Mouse (Mus musculus) cerebellum, adult 9-10 months (tissue): ENCODE measurements around the gene Meox2.
"Not testable (repeated sequence)": the region's sequence is repeated elsewhere in the genome, so short reads cannot be mapped to it uniquely, and the experiment has no call there.

Experiments used
- DNase-seq: peaks from one replicate; pipeline ENCODE4 v3.0.0; 2022

Meox2 gene

GRCm38 (mm10) chr12:37108390-37108738 lies at the start of gene Meox2:
Meox2 (plus strand) TSS chr12:37108540.
- DNase-seq = no peak

DNA sequence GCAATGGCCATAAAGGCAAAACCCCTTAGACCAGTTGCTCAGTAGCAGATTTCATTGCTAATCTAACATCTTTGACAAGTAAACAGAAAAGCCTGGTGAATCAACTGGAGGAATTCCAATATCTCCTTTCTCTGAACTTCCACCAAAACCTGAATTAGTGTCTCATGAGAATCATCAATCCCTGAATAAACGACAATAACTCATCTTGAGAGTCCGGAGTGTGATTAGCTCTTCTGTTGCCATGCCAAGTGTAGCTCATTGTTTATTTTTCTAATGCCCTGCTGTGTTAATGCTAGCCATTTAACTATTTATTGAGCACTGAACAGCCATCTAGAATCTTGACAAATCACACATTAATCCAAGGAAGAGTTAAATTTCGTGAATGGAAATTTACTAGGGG lies 35.7 kb upstream of the Meox2 start:
- DNase-seq = no peak

DNA sequence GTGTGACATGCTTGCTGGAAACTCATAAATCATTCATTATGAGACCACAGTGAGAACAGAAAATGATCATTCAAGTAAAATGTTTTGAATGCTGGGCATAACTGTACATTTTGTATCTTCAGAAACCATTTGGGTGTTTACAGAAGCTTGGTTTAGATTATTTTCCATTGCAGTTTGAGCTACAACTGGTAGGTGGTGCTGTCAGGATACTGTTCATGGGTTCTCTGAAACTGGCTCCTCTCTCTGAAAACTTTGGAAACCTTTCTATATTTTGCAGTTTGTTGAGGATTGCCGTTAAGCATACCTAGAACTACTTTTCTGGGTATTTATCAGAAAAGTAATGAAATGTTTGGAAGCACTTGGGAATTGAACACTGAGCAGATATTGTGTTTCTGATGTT lies 31.0 kb upstream of the Meox2 start:
- DNase-seq = peak; percentile 2

DNA sequence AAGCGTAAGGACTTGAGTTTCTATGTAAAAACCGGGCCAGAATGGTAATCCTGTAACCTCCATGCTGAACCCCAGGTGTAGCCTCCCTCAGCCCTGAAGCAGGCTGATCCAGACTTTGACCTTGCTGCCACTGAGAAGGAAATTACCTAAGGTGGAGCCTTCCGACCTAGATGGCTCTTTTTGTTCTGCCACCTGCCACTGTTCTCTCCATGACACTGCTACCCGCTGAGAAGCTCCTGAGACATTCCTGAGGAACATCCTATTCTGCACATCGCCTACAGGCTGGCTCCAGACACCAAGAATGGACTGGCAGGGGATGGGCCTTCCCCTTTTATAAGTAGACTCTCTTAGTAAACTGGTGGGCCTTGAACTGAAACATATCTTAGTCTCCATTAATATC lies 28.3 kb upstream of the Meox2 start:
- DNase-seq = not testable (repeated sequence)

- DNase-seq = no peak
Measured at GRCm38 (mm10) chr12:37106541-37106940, 1.8 kb upstream of the Meox2 start.

GRCm38 (mm10) chr12:37107150-37107549 lies 1.2 kb upstream of the Meox2 start:
- DNase-seq = no peak

DNA sequence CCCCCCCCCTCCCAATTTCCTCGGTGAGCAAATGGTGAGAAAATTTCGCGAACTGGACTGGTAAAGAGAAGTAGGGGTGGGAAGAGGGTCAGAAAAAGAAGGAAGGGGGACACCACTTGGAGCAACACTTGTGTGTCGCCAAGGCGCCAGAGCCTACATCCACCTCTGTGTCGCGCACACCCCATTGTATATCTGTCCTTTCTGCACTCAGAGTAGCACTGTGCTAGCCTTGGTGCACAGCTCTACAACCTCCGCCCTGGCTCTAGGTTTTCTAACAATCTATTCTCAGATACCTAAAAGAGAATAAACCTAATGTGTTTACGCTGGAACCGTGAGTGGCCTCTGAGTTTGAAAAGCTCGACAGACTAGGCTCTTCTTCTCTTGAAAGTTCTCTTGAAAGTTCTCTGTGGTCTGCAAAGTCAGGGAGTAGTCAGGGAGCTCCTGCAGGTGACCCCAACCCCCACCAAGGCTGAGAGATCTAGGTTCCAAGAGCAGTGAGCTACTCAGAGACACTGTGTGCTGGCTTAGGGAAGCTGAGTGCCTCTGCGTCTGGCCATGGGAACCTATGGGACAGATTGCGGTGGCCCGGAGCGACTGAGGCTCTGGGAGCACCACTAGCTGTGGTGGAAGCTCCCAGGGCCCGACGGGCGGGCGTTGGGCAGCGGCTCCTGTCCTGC lies 489 bp upstream of the Meox2 start:
- no peak for DNase-seq

- DNase-seq = no peak
Measured at GRCm38 (mm10) chr12:37108819-37109473, 606 bp downstream of the Meox2 start.

- DNase-seq = no peak
Measured at GRCm38 (mm10) chr12:37109474-37110012, 1.2 kb downstream of the Meox2 start.

GRCm38 (mm10) chr12:37110977-37111376 lies 2.6 kb downstream of the Meox2 start:
- no peak for DNase-seq

DNA sequence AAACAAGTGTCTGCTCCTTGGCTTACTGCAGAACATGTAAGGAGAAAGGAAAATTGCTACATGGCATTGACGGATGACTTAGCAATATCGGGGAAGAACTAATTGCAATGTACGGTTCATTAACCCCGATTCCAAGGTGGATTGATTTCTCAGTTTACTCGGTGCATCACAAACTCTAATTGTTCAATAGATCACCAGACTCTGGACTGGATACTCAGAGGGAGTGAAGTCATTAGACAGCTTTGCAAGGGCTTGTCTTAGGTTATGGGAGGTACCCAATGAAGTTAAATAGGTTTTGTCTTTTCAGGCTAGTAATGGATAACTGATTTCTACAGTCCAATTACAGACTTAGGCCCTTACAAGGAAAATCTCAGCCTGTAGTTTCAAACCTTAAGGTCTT lies 10.9 kb downstream of the Meox2 start:
- DNase-seq = no peak

DNA sequence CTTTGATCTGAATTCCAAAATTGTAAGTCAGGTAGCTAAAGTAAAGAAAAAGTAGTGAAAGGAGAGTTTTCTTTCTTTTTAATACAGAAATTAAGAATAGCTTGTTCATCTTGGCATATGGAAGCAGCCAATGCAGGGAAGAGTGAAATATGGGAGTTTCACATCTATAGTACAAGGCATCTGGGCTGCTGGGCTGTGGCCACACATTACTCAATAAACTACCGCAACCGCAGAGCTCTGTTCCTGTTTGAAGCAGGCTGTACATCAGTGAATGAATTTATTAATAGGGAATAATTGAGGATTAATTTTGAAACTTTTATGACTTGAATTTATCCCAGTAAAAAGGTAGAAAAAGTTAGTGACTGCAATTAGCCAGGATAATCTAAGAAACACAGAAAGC lies 15.4 kb downstream of the Meox2 start:
- no peak for DNase-seq

GRCm38 (mm10) chr12:37142080-37142703 lies 33.9 kb downstream of the Meox2 start:
- no peak for DNase-seq

- no peak for DNase-seq
Measured at GRCm38 (mm10) chr12:37143879-37144278, 35.5 kb downstream of the Meox2 start.

- DNase-seq = peak; percentile 31
Measured at GRCm38 (mm10) chr12:37167742-37168141, 59.4 kb downstream of the Meox2 start.

DNA sequence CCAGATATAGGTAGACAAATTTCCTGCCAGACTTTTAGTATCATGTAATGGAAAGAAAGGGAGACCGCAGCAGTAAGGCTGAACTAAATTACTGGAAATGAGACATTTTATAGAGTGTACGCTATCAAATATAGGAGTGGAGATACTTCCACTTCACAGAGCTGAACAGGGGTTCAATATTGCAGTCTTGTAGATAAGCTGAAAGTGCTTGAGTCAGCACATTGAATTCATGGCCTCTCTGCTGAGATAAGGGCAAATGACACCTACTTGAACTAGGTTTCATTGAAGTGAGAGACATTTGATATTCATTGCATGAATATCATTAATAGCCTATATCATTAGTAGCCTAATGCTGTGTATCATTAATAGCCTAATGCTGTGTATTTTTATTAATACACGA lies 65.0 kb downstream of the Meox2 start:
- no peak for DNase-seq

- no peak for DNase-seq
Measured at GRCm38 (mm10) chr12:37183689-37184088, 75.3 kb downstream of the Meox2 start.

DNA sequence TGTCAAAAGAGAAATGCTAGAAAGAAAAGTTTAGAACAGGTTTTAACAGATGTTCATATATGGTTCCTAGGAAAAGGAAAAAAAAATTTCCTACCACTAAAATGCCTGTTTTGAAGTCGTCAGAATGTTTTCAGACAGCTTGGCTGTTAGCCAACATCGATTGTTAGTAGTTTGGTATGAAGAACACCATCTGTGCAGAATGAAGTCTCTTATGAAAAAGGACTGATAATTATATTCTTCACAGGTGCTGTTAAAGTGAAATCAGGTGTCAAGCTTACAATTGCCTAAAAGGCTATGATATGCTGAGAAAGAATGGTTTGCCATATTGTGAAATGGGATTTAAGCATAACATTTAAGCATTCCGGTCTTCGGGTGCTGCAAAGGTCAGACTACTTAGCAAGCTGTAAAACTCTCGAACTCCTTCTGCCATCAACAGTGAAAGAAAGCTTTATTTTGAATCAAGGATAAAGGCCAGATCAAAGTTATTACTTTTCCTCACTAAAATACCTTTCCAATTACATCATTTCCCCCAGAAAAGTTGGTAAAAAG lies 80.7 kb downstream of the Meox2 start:
- DNase-seq = no peak
